Comparison of ENCODE assay signal across 21 mouse cellular contexts in the genomic region with DNA sequence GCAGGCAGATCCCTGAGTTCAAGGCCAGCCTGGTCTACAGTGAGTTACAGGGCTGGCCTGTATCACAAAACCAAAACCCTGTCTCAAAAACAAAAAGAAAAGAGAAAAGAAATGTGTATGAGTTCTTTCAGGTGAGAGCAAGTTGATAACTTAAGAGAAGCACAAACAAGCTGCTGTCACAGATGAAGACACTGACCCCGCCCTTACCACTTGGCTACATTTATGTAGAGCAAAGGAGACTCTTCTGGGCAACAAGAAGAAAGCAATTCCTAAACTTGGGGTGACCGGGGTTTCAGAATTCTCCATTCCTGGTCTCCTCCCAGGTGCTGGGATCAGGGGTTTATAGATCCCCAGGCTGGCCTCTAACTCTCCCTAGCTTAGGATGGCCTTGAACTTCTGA. TPM values are rescaled to one million over a fixed set of nuclear protein-coding genes. Genes with fewer than 3 reads are reported as not detected.
DNase-seq lines count a peak whose midpoint lies in the region; ATAC-seq and TF ChIP-seq lines count a peak whose summit lies in the region.
"Had no signal": no experiment of that assay in that cellular context is flagged by ENCODE, and none has a peak within 500 bp of the region (broad histone marks: within the 10 kb centered on the region; RNA-seq: fewer than 3 reads in every experiment).

No protein-coding gene starts in this region.

- WGBS in stomach, postnatal 0 days: 93% methylated on average over 2 of the region's 2 CpGs
- WGBS in limb, embryonic 10.5 days: 88% methylated on average over 2 of the region's 2 CpGs

- in situ Hi-C loops in ES-E14 (cut with MboI; ENCODE audit: low sequenced_read_pairs in 2 of 2, unreplicated experiment in 2 of 2): no loop called here

- H3K9ac ChIP-seq in ES-Bruce4 (ENCODE audit: low read depth, poor library complexity, severe bottlenecking) (no peak overlapping the region), ES-E14 (ENCODE audit: insufficient read depth, low read depth, low read length, poor library complexity, severe bottlenecking) (no peak overlapping the region)
- no peak overlapping the region for H3K9ac ChIP-seq in stomach, postnatal 0 days (ENCODE audit: low read length)
- H3K9ac ChIP-seq: embryonic facial prominence, embryonic 13.5 days; forebrain, embryonic 12.5 days; hindbrain, embryonic 13.5 days had no signal

- no peak overlapping the region for H3K4me2 ChIP-seq in stomach, postnatal 0 days (replicated peaks; ENCODE audit: low read depth)
- H3K4me2 ChIP-seq: embryonic facial prominence, embryonic 13.5 days; forebrain, embryonic 12.5 days; hindbrain, embryonic 13.5 days had no signal

- H3K27ac ChIP-seq in ES-Bruce4 (ENCODE audit: insufficient read depth, low read length): 0 out of 2 replicates have a peak overlapping the region, but pooled peaks have one; percentile 26
- H3K27ac ChIP-seq in ES-E14 (ENCODE audit: insufficient read depth, low read depth, low read length, poor library complexity, severe bottlenecking): peak overlapping the region; percentile 97; the same call in 1 of the 2 replicates
- peak overlapping the region; percentile 24; the same call in 1 of the 2 replicates for H3K27ac ChIP-seq in stomach, postnatal 0 days (replicated peaks)
- H3K27ac ChIP-seq in limb, embryonic 10.5 days: no peak overlapping the region
- H3K27ac ChIP-seq: embryonic facial prominence, embryonic 13.5 days; forebrain, embryonic 12.5 days; heart, embryonic 10.5 days; hindbrain, embryonic 13.5 days; hindbrain, postnatal 0 days had no signal

- TF ChIP-seq POLR2A in ES-Bruce4 (IDR thresholded peaks at IDR 0.05; ENCODE audit: insufficient read depth, low read length): no peak

- H3K9me3 ChIP-seq in ES-Bruce4 (replicated peaks; ENCODE audit: control insufficient read depth, insufficient read depth, low read length, poor library complexity, severe bottlenecking): peaks cover 5% of the 10 kb centered on the region
- H3K9me3 ChIP-seq in ES-E14 (ENCODE audit: control insufficient read depth, insufficient read depth, low read depth, low read length): no peaks in the 10 kb centered on the region
- no peaks in the 10 kb centered on the region for H3K9me3 ChIP-seq in stomach, postnatal 0 days (ENCODE audit: control insufficient read depth, low read length)
- no peaks in the 10 kb centered on the region for H3K9me3 ChIP-seq in limb, embryonic 10.5 days (replicated peaks)
- H3K9me3 ChIP-seq: embryonic facial prominence, embryonic 13.5 days; forebrain, embryonic 12.5 days; heart, embryonic 10.5 days; hindbrain, embryonic 13.5 days had no signal

- H3K4me1 ChIP-seq in ES-Bruce4 (ENCODE audit: control insufficient read depth, insufficient read depth, low read length) (peaks cover 4% of the 10 kb centered on the region), ES-E14 (ENCODE audit: control insufficient read depth in 2 of 2, insufficient read depth in 2 of 2, low read length in 2 of 2, poor library complexity in 1 of 2) (peaks cover 17 to 24% of the 10 kb centered on the region in 2 experiments)
- 0 out of 2 replicates have a peak, but pooled peaks cover 2% of the 10 kb centered on the region for H3K4me1 ChIP-seq in stomach, postnatal 0 days (replicated peaks; ENCODE audit: control insufficient read depth, insufficient read depth)
- peaks cover 6% of the 10 kb centered on the region; the same call in 1 of the 2 replicates for H3K4me1 ChIP-seq in limb, embryonic 10.5 days
- H3K4me1 ChIP-seq: embryonic facial prominence, embryonic 13.5 days; hindbrain, embryonic 13.5 days had no signal

- no peaks in the 10 kb centered on the region for H3K27me3 ChIP-seq in ES-Bruce4 (ENCODE audit: control insufficient read depth, insufficient read depth, low read length, poor library complexity, severe bottlenecking)
- no peaks in the 10 kb centered on the region for H3K27me3 ChIP-seq in stomach, postnatal 0 days (ENCODE audit: control insufficient read depth, insufficient read depth, low read length)
- no peaks in the 10 kb centered on the region for H3K27me3 ChIP-seq in limb, embryonic 10.5 days (ENCODE audit: low read depth, poor library complexity, severe bottlenecking)
- H3K27me3 ChIP-seq: embryonic facial prominence, embryonic 13.5 days; forebrain, embryonic 12.5 days; hindbrain, embryonic 13.5 days had no signal

- no peaks in the 10 kb centered on the region for H3K36me3 ChIP-seq in ES-Bruce4 (ENCODE audit: control insufficient read depth, insufficient read depth, low read length, poor library complexity, severe bottlenecking)
- no peaks in the 10 kb centered on the region for H3K36me3 ChIP-seq in ES-E14 (ENCODE audit: control insufficient read depth, insufficient read depth, low read length, poor library complexity, severe bottlenecking)
- H3K36me3 ChIP-seq in stomach, postnatal 0 days (ENCODE audit: control insufficient read depth, insufficient read depth, low read length): no peaks in the 10 kb centered on the region
- H3K36me3 ChIP-seq in limb, embryonic 10.5 days: no peaks in the 10 kb centered on the region
- H3K36me3 ChIP-seq: embryonic facial prominence, embryonic 13.5 days; forebrain, embryonic 12.5 days; heart, embryonic 10.5 days; hindbrain, embryonic 13.5 days had no signal

- TF ChIP-seq CTCF in ES-Bruce4 (IDR thresholded peaks at IDR 0.05; ENCODE audit: low read depth, low read length): no peak
- no peak for TF ChIP-seq CTCF in stomach, postnatal 0 days (IDR thresholded peaks at IDR 0.05; ENCODE audit: low read depth)

- no peak for TF ChIP-seq EP300 in ES-Bruce4 (IDR thresholded peaks at IDR 0.05; ENCODE audit: insufficient read depth, low read depth, low read length)
- no peak for TF ChIP-seq EP300 in stomach, postnatal 0 days (optimal IDR thresholded peaks at IDR 0.05)

- H3K4me3 ChIP-seq in ES-Bruce4 (ENCODE audit: low read depth, low read length) (no peak overlapping the region), ES-E14 (ENCODE audit: insufficient read depth in 1 of 2, low read depth in 1 of 2, low read length in 2 of 2, poor library complexity in 1 of 2, severe bottlenecking in 1 of 2) (no peak overlapping the region)
- H3K4me3 ChIP-seq in stomach, postnatal 0 days (ENCODE audit: low read depth, low read length): no peak overlapping the region
- H3K4me3 ChIP-seq in limb, embryonic 10.5 days: no peak overlapping the region
- H3K4me3 ChIP-seq: embryonic facial prominence, embryonic 13.5 days; forebrain, embryonic 12.5 days; heart, embryonic 10.5 days; hindbrain, embryonic 13.5 days had no signal

- peak; percentile 7 for DNase-seq in lung, postnatal 36 days
- no peak for DNase-seq in lung, postnatal 10 days
- DNase-seq in ES-E14 (ENCODE audit: low read depth, low spot score): no peak
- DNase-seq in stomach, postnatal 0 days (ENCODE audit: low spot score): no peak
- no peak for DNase-seq in limb, embryonic 10.5 days (ENCODE audit: low spot score)
- no peak for DNase-seq in Muller cell, postnatal 12 days (ENCODE audit: inconsistent ontology term)
- DNase-seq: adrenal gland, postnatal 10 days; cerebellum, adult 11-12 months; cerebellum, adult 9-10 months; cerebellum, postnatal 36 days; gastrocnemius, postnatal 25 days; heart, adult 18-20 months; heart, postnatal 10 days had no signal

- no peak for ATAC-seq in stomach, postnatal 0 days (ENCODE audit: low FRiP score, low TSS enrichment)
- ATAC-seq: hindbrain, postnatal 0 days had no signal

TF ChIP-seq in ES-E14, 5 proteins besides CTCF, POLR2A, EP300 and RAD21:
- TF ChIP-seq CHD2 (IDR thresholded peaks at IDR 0.05; ENCODE audit: low read depth, low read length) (no peak), ZNF384 (IDR thresholded peaks at IDR 0.05; ENCODE audit: low read depth, low read length) (no peak), HCFC1 (IDR thresholded peaks at IDR 0.05; ENCODE audit: borderline replicate concordance, insufficient read depth, low read length) (no peak), MAFK (IDR thresholded peaks at IDR 0.05; ENCODE audit: insufficient read depth, low read depth, low read length) (no peak), ZC3H11A (IDR thresholded peaks at IDR 0.05; ENCODE audit: borderline replicate concordance, low read depth, low read length) (no peak)
TF ChIP-seq in ES-E14: peak in this region for 0.

RNA-seq across cellular contexts. Expression of a gene that starts 25.4 kb away (rescaled TPM):
- polyA plus RNA-seq in ES-Bruce4 (2011; ENCODE audit: insufficient read depth, insufficient read length, low read depth, missing spikeins): 0.66 and 0.81 TPM in 2 replicates
- total RNA-seq in ES-E14 (2012; rRNA removed): 1.0 and 1.1 TPM in 2 replicates
- polyA plus RNA-seq in stomach, postnatal 0 days (2015; fragmentation: Nextera tagmentation; extraction: Ambion mirVana): 0.10 and 0.12 TPM in 2 replicates
- polyA plus RNA-seq in limb, embryonic 10.5 days (2016; fragmentation: Nextera tagmentation; extraction: Ambion mirVana): 0.19 and 0.25 TPM in 2 replicates
- total RNA-seq: hematopoietic stem cell, adult 5-6 weeks had no signal
- polyA plus RNA-seq: forebrain, embryonic 12.5 days; intestine, embryonic 14.5 days had no signal
